Mouse (Mus musculus) cerebellum, adult 11-12 months (tissue): ENCODE data around the gene Mrgprf.

Experiments used
- DNase-seq: peaks from one replicate; pipeline ENCODE4 v3.0.0; 2022

The Mrgprf gene

DNA sequence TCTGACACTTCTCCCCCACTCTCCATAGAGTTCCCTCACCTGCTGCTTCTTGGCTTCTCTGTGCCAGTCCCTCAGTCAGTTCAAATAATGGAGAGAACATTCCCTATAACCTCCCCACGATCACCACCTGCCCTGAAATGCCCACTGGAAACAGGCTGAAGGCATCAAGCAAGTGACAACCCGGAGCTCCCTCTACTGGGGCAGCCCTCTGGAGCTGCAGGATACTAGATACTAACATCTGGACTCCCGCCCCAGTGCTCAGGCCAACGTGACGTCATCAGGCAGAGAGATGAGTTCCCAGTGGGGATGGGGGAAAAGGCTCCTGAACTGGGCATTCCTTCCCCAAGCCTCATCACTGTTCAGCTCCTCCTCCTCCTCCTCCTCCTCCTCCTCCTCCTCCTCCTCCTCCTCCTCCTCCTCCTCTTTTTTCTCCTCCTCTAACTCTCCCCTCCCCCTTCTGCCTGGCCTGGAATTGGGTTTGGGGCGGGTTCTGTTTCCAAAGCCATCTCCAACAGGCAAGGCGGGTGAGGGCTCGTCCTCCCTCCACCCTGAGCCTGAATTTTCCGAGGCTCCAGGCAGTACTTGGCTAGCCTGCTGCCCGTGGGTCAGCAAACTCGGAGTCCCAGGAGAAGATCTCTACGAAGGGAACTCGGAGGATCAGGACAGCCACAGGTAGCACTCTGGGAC lies at the start of gene Mrgprf:
Mrgprf (plus strand) TSS at position 508 of the 687 bp plus-strand sequence.
- peak; percentile 90 for DNase-seq

DNA sequence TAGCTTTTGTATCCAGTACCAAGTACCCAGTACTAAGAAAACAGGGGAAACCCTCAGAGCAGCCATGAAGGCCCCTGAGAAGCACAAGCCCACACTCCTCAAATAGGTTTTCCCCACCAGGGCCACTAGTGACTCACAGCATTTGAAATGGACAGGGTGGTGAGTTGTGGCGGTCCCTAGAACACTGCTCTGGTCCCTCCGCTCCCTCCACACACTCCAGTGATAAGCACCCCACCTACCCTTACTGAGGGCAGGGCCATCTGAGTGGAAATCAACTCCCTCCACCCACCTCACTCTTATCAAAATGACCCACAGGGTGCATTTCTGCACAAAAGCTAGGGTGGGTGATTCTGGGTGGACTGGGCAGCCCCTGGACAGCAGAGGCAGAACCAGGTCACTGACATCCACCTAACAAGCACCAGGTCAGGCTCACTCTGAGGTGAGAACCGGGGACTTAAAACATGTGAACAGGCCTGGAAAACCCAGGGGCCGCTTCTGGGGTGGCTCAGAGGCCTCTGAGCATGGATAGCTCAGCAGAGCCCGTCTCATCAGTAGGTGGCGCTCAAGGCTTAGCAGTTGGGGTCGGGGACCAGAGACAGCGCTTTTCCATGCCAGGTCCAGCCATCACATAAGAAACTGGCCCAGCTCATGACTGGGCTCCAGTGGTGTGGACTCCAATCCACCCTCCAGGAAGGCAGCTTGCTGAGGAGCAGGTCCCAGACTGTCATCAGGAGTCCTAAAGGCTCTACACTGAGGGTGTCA lies 47.7 kb upstream of the Mrgprf start:
- DNase-seq: peak; percentile 88

- no peak for DNase-seq
These were observed 46.5 kb upstream of the Mrgprf start for GRCm38 (mm10) chr7:145253986-145254630.

GRCm38 (mm10) chr7:145256092-145256491 lies 44.5 kb upstream of the Mrgprf start:
- peak; percentile 52 for DNase-seq

GRCm38 (mm10) chr7:145264202-145264601 lies 36.4 kb upstream of the Mrgprf start:
- no peak for DNase-seq

DNA sequence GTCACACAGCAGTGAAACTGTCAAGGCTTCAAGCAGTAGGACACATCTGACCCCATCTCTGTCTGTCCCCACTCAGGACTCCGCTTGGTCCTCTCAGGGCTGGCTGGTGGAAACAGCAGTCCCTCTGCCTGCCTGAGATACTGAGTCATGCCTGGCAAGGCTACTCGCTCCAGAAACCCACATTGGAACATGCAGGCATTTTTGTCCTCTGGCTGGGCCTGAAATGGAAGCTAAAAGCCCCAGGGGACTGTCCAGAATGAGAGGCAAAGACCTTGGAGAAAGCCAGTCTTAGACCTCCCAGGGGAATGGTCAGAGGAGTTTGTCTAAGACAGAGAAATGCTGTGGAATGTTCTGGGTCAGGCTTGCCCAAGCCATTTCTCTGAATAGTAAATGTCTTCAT lies 34.6 kb upstream of the Mrgprf start:
- no peak for DNase-seq

DNA sequence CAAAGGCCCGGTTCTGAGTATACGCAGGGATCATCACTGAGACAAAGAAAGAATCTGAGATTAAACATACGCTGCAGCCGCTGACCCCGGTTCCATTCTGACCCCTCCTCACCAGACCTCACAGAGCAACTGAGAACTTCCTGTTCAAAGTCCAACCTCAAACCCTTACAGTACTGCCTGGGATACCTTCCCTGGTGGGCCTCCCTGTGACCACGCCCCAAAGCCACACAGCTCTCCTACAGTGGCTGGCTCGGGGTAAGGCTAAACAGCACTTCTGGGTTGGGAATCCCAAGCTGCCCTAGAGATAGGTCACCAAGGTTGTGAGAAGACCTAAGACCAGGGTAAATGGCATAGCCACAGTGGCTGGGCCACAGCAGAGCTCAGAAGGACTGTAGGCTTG lies 31.7 kb upstream of the Mrgprf start:
- no peak for DNase-seq

DNA sequence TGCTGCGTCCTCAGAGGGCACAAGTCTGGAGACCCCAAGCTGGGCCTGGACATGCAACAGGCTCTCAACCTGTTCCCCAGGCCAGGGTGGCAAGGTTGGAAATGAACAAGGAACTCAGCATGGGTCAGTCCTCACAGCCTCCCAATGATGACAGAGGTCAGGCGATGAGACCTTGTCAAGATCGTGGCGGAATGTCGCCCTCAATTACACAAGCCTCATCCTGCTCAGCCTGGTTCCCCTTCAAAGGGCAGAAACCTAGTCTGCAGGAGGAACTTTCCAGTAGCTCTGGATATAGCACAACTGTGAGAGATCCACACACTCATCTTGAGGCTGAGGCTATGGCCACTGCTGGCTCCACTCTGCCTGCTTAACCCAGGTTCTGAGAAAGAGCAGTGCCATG lies 29.7 kb upstream of the Mrgprf start:
- no peak for DNase-seq

- no peak for DNase-seq
These were observed 25.1 kb upstream of the Mrgprf start for GRCm38 (mm10) chr7:145275488-145275887.

- no peak for DNase-seq
These were observed 19.2 kb upstream of the Mrgprf start for GRCm38 (mm10) chr7:145281396-145281795.

DNA sequence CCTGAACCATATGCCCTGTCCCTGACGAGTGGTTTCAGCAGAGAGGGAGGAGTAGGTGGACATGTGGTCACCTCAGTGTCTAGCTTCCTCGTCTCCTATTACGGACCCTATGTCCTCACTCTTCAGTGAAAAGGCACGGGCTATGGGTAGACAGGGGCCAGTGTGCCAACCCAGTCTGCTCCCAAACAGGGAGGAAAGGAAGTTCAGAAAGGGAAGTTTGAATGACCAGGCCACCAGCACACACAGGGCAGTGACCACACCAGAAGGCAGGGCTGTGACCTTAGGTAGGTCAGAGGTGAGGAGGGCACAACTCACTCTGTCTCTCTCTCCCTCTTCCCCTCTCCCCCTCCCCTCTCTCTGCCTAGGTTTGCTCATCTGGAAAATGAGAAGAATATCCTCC lies 17.6 kb upstream of the Mrgprf start:
- DNase-seq: no peak

DNA sequence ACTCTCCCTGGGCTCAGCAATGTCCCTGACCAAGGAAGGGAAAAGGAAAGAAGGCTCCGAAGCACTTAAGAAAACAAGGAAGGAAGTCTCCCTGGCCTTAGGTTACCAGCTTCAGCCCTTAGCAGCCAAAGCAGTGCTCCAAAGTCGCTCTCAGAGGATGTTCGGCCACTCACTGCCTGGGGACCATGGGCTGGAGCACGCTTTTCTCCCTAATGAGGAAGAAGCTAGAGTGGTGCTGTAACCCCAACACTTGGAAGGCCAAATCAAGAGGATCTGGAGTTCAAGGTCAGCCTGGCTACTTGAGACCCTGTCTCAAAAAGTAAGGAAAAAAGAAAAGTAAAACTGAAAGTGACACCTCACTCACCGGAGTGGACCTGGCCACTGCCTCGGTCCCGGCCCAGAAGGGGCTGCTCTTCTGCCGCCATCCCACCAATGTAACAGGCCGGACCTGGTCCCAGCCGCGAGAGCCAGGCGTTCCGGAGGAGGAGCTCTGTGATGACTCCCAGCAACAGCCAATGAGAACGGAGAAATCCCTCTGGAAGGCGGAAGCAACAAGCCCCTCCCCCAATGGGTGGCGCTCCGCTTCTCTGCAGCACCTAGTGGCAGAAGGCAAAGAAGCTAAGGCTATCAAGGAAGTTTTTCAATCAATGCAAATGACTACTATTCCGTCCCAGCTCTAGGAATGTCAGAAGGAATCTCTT lies 17.0 kb upstream of the Mrgprf start, which contains the start of gene Tpcn2:
Tpcn2 (minus strand) TSS at position 525 of the 701 bp plus-strand sequence.
- peak; percentile 94 for DNase-seq

GRCm38 (mm10) chr7:145284293-145284692 lies 16.3 kb upstream of the Mrgprf start:
- DNase-seq: no peak

GRCm38 (mm10) chr7:145285476-145285875 lies 15.2 kb upstream of the Mrgprf start:
- no peak for DNase-seq

DNA sequence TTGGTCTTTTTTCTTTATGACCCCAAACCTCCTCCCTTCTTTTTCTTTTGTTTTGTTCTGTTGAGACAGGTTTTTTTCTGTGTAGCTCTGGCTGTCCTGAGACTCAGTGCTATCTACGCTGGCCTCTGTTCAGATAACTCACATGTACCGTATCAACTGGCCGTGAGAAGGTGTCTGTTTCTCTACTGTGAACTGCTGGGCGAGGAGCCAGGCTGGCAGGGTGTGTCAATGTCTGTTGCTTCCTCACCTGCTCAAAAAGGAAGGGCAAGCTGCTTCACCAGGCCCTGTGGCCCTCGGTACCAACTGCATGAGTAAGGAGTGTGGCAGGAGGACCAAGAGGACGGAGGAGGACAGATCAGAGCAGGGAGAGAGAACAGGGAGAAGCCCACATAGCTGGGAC lies 13.2 kb upstream of the Mrgprf start:
- DNase-seq: peak; percentile 88

- DNase-seq: peak; percentile 80
These were observed 11.3 kb upstream of the Mrgprf start for GRCm38 (mm10) chr7:145289302-145289701.

DNA sequence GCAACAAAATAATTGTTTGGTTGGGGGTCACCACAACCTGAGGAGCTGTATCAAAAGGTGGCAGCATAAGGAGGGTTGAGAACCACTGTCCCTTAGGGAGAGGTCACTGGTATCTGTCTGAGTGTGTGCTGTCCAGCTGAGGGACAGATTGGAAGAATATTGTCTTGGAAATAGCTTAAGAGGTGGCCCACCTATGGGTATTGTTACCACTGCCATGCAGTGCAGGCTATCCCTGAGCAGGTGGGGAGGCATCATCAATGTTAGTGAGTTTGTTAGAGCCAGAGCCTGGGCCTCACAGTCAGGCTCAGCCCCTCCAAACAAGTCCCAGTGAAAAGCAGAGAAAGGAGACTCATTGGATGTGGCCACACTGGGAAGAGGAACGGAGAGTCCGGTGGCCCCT lies 8.8 kb upstream of the Mrgprf start:
- DNase-seq: no peak

GRCm38 (mm10) chr7:145292726-145293125 lies 7.9 kb upstream of the Mrgprf start:
- DNase-seq: no peak

DNA sequence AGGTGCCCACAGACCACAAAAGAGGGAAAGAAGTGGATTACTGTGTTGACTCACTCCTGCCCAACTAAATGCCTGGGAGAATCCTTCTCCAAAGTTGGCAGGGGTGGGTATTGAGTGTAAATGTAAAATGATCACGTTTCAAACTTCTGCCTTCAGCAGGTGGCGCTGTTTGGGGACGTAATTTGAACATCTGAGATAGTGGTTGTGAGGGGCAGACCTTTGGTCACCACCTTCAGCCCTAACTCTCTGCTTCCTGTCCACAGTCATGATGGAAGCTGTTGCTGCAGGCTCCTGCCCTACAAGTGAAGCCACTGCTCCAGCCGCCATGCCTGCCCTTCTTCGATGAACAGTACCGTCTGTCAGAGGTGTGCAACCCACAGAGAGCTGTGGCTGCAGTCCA lies 6.8 kb upstream of the Mrgprf start:
- DNase-seq: peak; percentile 58

DNA sequence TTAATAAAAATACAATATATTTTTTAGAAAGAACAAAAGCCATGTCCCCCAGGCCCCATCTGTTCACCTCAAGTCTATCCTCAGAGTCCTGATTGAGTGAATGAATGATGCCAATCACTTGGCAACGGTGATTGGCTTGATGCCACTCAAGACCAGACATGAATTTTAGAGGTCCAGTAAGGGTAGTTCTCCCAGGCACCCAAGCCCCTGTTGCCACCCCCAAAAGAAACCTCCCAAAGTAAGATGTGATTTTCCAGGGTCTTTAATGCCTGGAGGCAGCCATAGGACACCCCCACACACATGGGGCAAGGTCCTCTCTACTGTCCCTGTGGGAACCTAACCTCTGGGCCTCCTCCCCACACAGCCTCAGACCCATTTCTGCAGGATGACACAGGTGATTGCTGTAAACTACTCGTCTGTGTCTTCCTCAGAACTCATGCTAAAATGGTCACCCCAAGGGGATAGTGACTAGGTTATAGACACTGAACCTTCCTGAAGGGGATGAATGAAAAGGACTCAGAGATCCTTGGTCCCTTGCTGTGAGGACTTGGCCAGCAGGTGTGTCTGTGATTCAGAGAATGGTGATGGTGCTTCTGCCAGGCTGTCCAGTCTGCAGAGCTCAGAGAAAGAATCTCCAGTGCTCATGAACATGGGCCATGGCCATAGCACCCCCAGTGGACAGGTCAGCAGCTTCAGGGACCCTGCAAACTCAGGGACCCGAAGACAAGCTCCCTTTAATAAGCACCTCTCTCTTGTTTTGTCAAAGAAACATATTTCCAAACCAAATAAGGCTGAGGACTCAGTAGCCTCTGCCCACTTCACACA lies 1.8 kb upstream of the Mrgprf start:
- peak; percentile 76 for DNase-seq

- DNase-seq: peak; percentile 93
These were observed 887 bp upstream of the Mrgprf start for GRCm38 (mm10) chr7:145299562-145300320.

GRCm38 (mm10) chr7:145301008-145301340 lies 346 bp downstream of the Mrgprf start:
- no peak for DNase-seq
